Mouse (Mus musculus): ENCODE results near the gene Btbd9. TPM values are rescaled to one million over a fixed set of nuclear protein-coding genes. Genes with fewer than 3 reads are reported as not detected.
A peak's percentile ranks its signal among the peaks of the same experiment; 100 is the strongest.

The Btbd9 gene
- total and polyA plus RNA-seq, 2 experiments from 2014 or later = 85.5 to 138 TPM

- no peaks in the 10 kb centered on the region for H3K9me3 ChIP-seq (ENCODE audit: low read length)
- DNase-seq (ENCODE audit: low spot score) = no peak
These were observed 215.6 kb downstream of the Btbd9 start for GRCm38 (mm10) chr17:30360654-30361053.

GRCm38 (mm10) chr17:30359392-30359791 is 216.9 kb downstream of the Btbd9 start:
- no peak overlapping the region for H3K9ac ChIP-seq (replicated peaks; ENCODE audit: low read length, poor library complexity, severe bottlenecking)
- DNase-seq (ENCODE audit: low spot score) = no peak
- H3K4me2 ChIP-seq (ENCODE audit: low read depth, low read length, poor library complexity, severe bottlenecking) = no peak overlapping the region
- no peak for ATAC-seq (ENCODE audit: low FRiP score)
- no peaks in the 10 kb centered on the region for H3K36me3 ChIP-seq (ENCODE audit: insufficient read depth, low read length)
- H3K27ac ChIP-seq (ENCODE audit: low read depth, low read length) = no peak overlapping the region
- peaks cover 3% of the 10 kb centered on the region for H3K4me1 ChIP-seq (ENCODE audit: insufficient read depth, low read length)
- 82% methylated on average over 5 of the region's 5 CpGs for WGBS
- H3K9me3 ChIP-seq (ENCODE audit: low read length) = no peaks in the 10 kb centered on the region
- H3K27me3 ChIP-seq (ENCODE audit: insufficient read depth, low read length) = no peaks in the 10 kb centered on the region
- TF ChIP-seq CTCF (IDR thresholded peaks at IDR 0.05) = no peak
- H3K4me3 ChIP-seq (ENCODE audit: low read depth, low read length) = no peak overlapping the region

More at GRCm38 (mm10) chr17:30360654-30361053, 215.6 kb downstream of the Btbd9 start:
- H3K4me1 ChIP-seq (ENCODE audit: insufficient read depth, low read length) = peaks cover 3% of the 10 kb centered on the region
- H3K9ac ChIP-seq (replicated peaks; ENCODE audit: low read length, poor library complexity, severe bottlenecking) = no peak overlapping the region
- no peak for ATAC-seq (ENCODE audit: low FRiP score)
- no peak overlapping the region for H3K27ac ChIP-seq (ENCODE audit: low read depth, low read length)
- no peaks in the 10 kb centered on the region for H3K27me3 ChIP-seq (ENCODE audit: insufficient read depth, low read length)
- 48% methylated on average over 1 of the region's 1 CpGs for WGBS
- no peak overlapping the region for H3K4me2 ChIP-seq (ENCODE audit: low read depth, low read length, poor library complexity, severe bottlenecking)
- H3K4me3 ChIP-seq (ENCODE audit: low read depth, low read length) = no peak overlapping the region
- no peak for TF ChIP-seq CTCF (IDR thresholded peaks at IDR 0.05)
- no peaks in the 10 kb centered on the region for H3K36me3 ChIP-seq (ENCODE audit: insufficient read depth, low read length)

DNA sequence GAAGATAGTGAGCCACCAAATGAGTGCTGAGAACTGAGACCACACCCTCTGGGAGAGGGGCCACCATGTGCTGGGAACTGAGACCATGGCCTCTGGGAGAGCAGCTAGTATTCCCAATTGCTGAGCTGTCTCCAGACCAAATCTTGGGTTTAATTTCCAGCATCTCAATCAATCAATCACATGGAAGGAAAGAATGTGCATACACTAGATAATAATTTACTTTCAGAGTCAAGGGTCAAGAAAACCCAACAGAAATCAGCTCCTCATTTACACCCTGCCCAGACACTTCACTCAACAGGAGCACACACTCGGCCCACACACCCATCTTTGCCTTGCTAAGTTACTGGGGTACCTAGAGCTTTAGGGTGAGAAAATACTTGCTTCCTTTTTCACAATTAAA is 220.9 kb downstream of the Btbd9 start:
- Histone ChIP-seq H3K4me1 (ENCODE audit: insufficient read depth, low read length) (no peaks in the 10 kb centered on the region), H3K4me2 (ENCODE audit: low read depth, low read length, poor library complexity, severe bottlenecking) (no peak overlapping the region), H3K27ac (ENCODE audit: low read depth, low read length) (no peak overlapping the region), H3K36me3 (ENCODE audit: insufficient read depth, low read length) (no peaks in the 10 kb centered on the region), H3K27me3 (ENCODE audit: insufficient read depth, low read length) (no peaks in the 10 kb centered on the region), H3K9ac (replicated peaks; ENCODE audit: low read length, poor library complexity, severe bottlenecking) (no peak overlapping the region), H3K4me3 (ENCODE audit: low read depth, low read length) (no peak overlapping the region), H3K9me3 (ENCODE audit: low read length) (no peaks in the 10 kb centered on the region)
- WGBS = 93% methylated on average over 1 of the region's 1 CpGs
- TF ChIP-seq CTCF (IDR thresholded peaks at IDR 0.05) = no peak
- ATAC-seq (ENCODE audit: low FRiP score) = no peak
- no peak for DNase-seq (ENCODE audit: low spot score)

- Histone ChIP-seq H3K4me2 (ENCODE audit: low read depth, low read length, poor library complexity, severe bottlenecking) (no peak overlapping the region), H3K9me3 (ENCODE audit: low read length) (no peaks in the 10 kb centered on the region), H3K4me3 (ENCODE audit: low read depth, low read length) (no peak overlapping the region), H3K27me3 (ENCODE audit: insufficient read depth, low read length) (no peaks in the 10 kb centered on the region), H3K36me3 (ENCODE audit: insufficient read depth, low read length) (no peaks in the 10 kb centered on the region), H3K4me1 (ENCODE audit: insufficient read depth, low read length) (no peaks in the 10 kb centered on the region), H3K9ac (replicated peaks; ENCODE audit: low read length, poor library complexity, severe bottlenecking) (no peak overlapping the region), H3K27ac (ENCODE audit: low read depth, low read length) (no peak overlapping the region)
- DNase-seq (ENCODE audit: low spot score) (no peak), ATAC-seq (ENCODE audit: low FRiP score) (no peak)
- WGBS = 89% methylated on average over 5 of the region's 5 CpGs
- no peak for TF ChIP-seq CTCF (IDR thresholded peaks at IDR 0.05)
These were observed 221.9 kb downstream of the Btbd9 start for GRCm38 (mm10) chr17:30354381-30354780.

GRCm38 (mm10) chr17:30348031-30348430 is 228.3 kb downstream of the Btbd9 start:
- no peaks in the 10 kb centered on the region for H3K27me3 ChIP-seq (ENCODE audit: insufficient read depth, low read length)
- peak; percentile 46 for TF ChIP-seq CTCF (IDR thresholded peaks at IDR 0.05)
- DNase-seq (ENCODE audit: low spot score) = peak; percentile 46
- WGBS = 72% methylated on average over 2 of the region's 2 CpGs
- no peaks in the 10 kb centered on the region for H3K9me3 ChIP-seq (ENCODE audit: low read length)
- H3K4me3 ChIP-seq (ENCODE audit: low read depth, low read length) = no peak overlapping the region
- H3K9ac ChIP-seq (replicated peaks; ENCODE audit: low read length, poor library complexity, severe bottlenecking) = no peak overlapping the region
- H3K36me3 ChIP-seq (ENCODE audit: insufficient read depth, low read length) = no peaks in the 10 kb centered on the region
- no peak for ATAC-seq (ENCODE audit: low FRiP score)
- H3K4me1 ChIP-seq (ENCODE audit: insufficient read depth, low read length) = peaks cover 15% of the 10 kb centered on the region
- H3K4me2 ChIP-seq (ENCODE audit: low read depth, low read length, poor library complexity, severe bottlenecking) = no peak overlapping the region
- 0 out of 2 replicates have a peak overlapping the region, but pooled peaks have one; percentile 18 for H3K27ac ChIP-seq (ENCODE audit: low read depth, low read length)

GRCm38 (mm10) chr17:30347101-30347613 is 229.1 kb downstream of the Btbd9 start:
- H3K27ac ChIP-seq (ENCODE audit: low read depth, low read length) = peak overlapping the region; percentile 43
- no peaks in the 10 kb centered on the region for H3K36me3 ChIP-seq (ENCODE audit: insufficient read depth, low read length)
- whole genome bisulfite sequencing = 9% methylated on average over 10 of the region's 10 CpGs
- H3K9me3 ChIP-seq (ENCODE audit: low read length) = no peaks in the 10 kb centered on the region
- no peaks in the 10 kb centered on the region for H3K27me3 ChIP-seq (ENCODE audit: insufficient read depth, low read length)
- no peak overlapping the region for H3K4me3 ChIP-seq (ENCODE audit: low read depth, low read length)
- TF ChIP-seq CTCF (IDR thresholded peaks at IDR 0.05) = no peak
- peak; percentile 44; the same call in 1 of the 2 replicates for ATAC-seq (ENCODE audit: low FRiP score)
- H3K4me1 ChIP-seq (ENCODE audit: insufficient read depth, low read length) = peaks cover 15% of the 10 kb centered on the region
- no peak overlapping the region for H3K9ac ChIP-seq (replicated peaks; ENCODE audit: low read length, poor library complexity, severe bottlenecking)
- DNase-seq (ENCODE audit: low spot score) = peak; percentile 18
- no peak overlapping the region; the same call in 1 of the 2 replicates for H3K4me2 ChIP-seq (ENCODE audit: low read depth, low read length, poor library complexity, severe bottlenecking)

Measured in midbrain, postnatal 0 days (tissue).